Mouse (Mus musculus): ENCODE results near the gene Tnni1. TPM values are rescaled to one million over a fixed set of nuclear protein-coding genes. Genes with fewer than 3 reads are reported as not detected.
A peak's percentile ranks its signal among the peaks of the same experiment; 100 is the strongest.

Gene Tnni1
- polyA plus RNA-seq, 1 experiment from 2014 or later = 58.2 TPM

GRCm38 (mm10) chr1:135820071-135820470, 40.8 kb downstream of the Tnni1 start:
- H3K4me3 ChIP-seq (ENCODE audit: low read depth, low read length) = no peak overlapping the region
- H3K27me3 ChIP-seq (replicated peaks; ENCODE audit: control insufficient read depth, insufficient read depth, low read length) = peaks cover 62% of the 10 kb centered on the region
- 74% methylated on average over 10 of the region's 10 CpGs for WGBS
- H3K27ac ChIP-seq (ENCODE audit: low read depth, low read length) = no peak overlapping the region
- H3K4me2 ChIP-seq = no peak overlapping the region
- no peaks in the 10 kb centered on the region for H3K36me3 ChIP-seq (ENCODE audit: control insufficient read depth, insufficient read depth, low read length)
- no peaks in the 10 kb centered on the region for H3K9me3 ChIP-seq (ENCODE audit: control insufficient read depth, low read length)
- H3K9ac ChIP-seq (ENCODE audit: low read depth, low read length) = no peak overlapping the region
- peaks cover 8% of the 10 kb centered on the region; the same call in 1 of the 2 replicates for H3K4me1 ChIP-seq (replicated peaks; ENCODE audit: control insufficient read depth, insufficient read depth, low read length)
- DNase-seq (ENCODE audit: low spot score) = no peak
- ATAC-seq (replicated peaks; ENCODE audit: low FRiP score) = no peak

GRCm38 (mm10) chr1:135820736-135821364, 41.6 kb downstream of the Tnni1 start:
- H3K4me1 ChIP-seq (replicated peaks; ENCODE audit: control insufficient read depth, insufficient read depth, low read length) = peaks cover 8% of the 10 kb centered on the region; the same call in 1 of the 2 replicates
- DNase-seq (ENCODE audit: low spot score) = no peak
- 71% methylated on average over 16 of the region's 16 CpGs for WGBS
- H3K9ac ChIP-seq (ENCODE audit: low read depth, low read length) = no peak overlapping the region
- no peak overlapping the region for H3K27ac ChIP-seq (ENCODE audit: low read depth, low read length)
- no peaks in the 10 kb centered on the region for H3K36me3 ChIP-seq (ENCODE audit: control insufficient read depth, insufficient read depth, low read length)
- peaks cover 62% of the 10 kb centered on the region for H3K27me3 ChIP-seq (replicated peaks; ENCODE audit: control insufficient read depth, insufficient read depth, low read length)
- ATAC-seq (replicated peaks; ENCODE audit: low FRiP score) = no peak
- no peak overlapping the region for H3K4me3 ChIP-seq (ENCODE audit: low read depth, low read length)
- H3K4me2 ChIP-seq = no peak overlapping the region
- H3K9me3 ChIP-seq (ENCODE audit: control insufficient read depth, low read length) = no peaks in the 10 kb centered on the region

DNA sequence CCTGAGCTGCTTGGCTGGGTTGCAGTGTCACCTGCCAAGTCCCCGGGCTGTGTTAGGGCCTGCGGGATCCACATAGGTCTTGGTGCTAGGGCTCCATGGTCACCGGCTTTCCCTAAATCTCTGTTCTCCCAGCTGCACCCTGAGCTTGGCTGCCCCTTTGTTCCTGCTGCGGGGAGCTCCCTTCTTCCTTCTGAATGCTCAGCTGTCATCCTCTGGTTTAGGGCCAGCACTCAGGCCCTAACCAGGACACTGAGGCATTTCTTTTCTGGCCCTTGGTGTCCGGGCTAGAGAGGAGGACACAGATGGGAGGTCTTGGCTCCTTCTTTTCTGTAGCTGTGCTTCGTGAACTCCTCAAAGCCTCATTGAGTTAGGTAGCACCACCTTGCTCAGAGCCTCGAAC, 42.5 kb downstream of the Tnni1 start:
- no peak overlapping the region for H3K4me3 ChIP-seq (ENCODE audit: low read depth, low read length)
- no peaks in the 10 kb centered on the region for H3K9me3 ChIP-seq (ENCODE audit: control insufficient read depth, low read length)
- peaks cover 8% of the 10 kb centered on the region; the same call in 1 of the 2 replicates for H3K4me1 ChIP-seq (replicated peaks; ENCODE audit: control insufficient read depth, insufficient read depth, low read length)
- H3K4me2 ChIP-seq = no peak overlapping the region
- H3K27ac ChIP-seq (ENCODE audit: low read depth, low read length) = no peak overlapping the region
- DNase-seq (ENCODE audit: low spot score) (no peak), ATAC-seq (replicated peaks; ENCODE audit: low FRiP score) (no peak)
- no peaks in the 10 kb centered on the region for H3K36me3 ChIP-seq (ENCODE audit: control insufficient read depth, insufficient read depth, low read length)
- no peak overlapping the region for H3K9ac ChIP-seq (ENCODE audit: low read depth, low read length)
- 81% methylated on average over 7 of the region's 7 CpGs for WGBS
- peaks cover 54% of the 10 kb centered on the region for H3K27me3 ChIP-seq (replicated peaks; ENCODE audit: control insufficient read depth, insufficient read depth, low read length)

DNA sequence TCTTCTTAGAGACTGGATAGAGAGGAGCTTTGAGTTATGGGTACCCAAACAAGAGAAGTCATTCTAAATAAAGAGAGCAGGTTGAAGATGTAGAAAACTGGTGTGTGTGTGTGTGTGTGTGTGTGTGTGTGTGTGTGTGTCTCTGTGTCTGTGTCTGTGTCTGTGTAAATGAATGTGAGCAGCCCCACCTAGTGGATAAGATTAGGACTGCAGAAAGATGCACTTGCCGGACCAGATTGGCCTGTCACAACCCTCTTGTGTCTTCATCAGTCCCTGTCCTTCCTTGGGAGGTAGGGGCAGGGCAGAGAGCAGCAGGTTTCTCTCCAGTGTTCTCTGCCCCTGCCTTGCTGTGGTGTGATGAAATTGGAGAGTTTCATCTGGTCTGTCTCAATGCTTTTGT, 49.7 kb downstream of the Tnni1 start:
- 0 out of 2 replicates have a peak, but pooled peaks cover 2% of the 10 kb centered on the region for H3K27me3 ChIP-seq (replicated peaks; ENCODE audit: control insufficient read depth, insufficient read depth, low read length)
- WGBS = 21% methylated on average over 1 of the region's 1 CpGs
- H3K27ac ChIP-seq (ENCODE audit: low read depth, low read length) = no peak overlapping the region
- 0 out of 2 replicates have a peak, but pooled peaks have one; percentile 34 for ATAC-seq (replicated peaks; ENCODE audit: low FRiP score)
- no peak for DNase-seq (ENCODE audit: low spot score)
- H3K9ac ChIP-seq (ENCODE audit: low read depth, low read length) = no peak overlapping the region
- no peaks in the 10 kb centered on the region for H3K36me3 ChIP-seq (ENCODE audit: control insufficient read depth, insufficient read depth, low read length)
- no peak overlapping the region for H3K4me3 ChIP-seq (ENCODE audit: low read depth, low read length)
- H3K4me2 ChIP-seq = no peak overlapping the region
- H3K9me3 ChIP-seq (ENCODE audit: control insufficient read depth, low read length) = no peaks in the 10 kb centered on the region
- H3K4me1 ChIP-seq (replicated peaks; ENCODE audit: control insufficient read depth, insufficient read depth, low read length) = no peaks in the 10 kb centered on the region

DNA sequence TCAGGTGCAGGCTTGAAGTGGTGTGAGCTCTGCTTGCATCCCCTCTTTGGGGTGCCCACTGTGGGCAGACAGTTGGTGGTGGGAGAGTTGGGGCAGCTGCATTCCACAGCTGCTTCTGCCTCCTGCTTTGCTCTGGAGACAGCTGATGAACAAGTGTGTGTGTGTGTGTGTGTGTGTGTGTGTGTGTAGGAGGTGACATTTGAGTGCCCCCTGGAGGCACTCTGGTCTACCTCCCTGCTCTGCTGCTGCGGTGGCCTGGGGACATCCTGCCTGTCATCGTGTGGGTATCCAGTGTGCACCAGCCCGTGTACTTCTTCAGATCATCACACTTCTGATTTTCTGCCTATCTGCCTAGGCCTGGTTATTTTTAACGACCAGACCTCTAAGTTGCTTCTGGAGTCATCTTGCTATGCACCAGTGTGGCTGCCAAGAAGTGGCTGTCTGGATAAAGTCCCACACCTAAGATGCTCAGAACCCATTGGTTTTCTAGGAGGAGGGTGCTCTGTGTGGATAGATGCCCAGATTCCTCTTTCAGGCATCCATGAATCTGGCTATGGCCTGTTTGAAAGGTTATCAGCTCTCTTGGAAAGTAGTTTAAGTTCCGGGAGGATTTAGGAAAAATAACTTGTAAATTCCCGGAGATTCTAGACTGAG, 55.1 kb downstream of the Tnni1 start:
- Histone ChIP-seq H3K27ac (ENCODE audit: low read depth, low read length) (no peak overlapping the region), H3K4me3 (ENCODE audit: low read depth, low read length) (no peak overlapping the region), H3K27me3 (replicated peaks; ENCODE audit: control insufficient read depth, insufficient read depth, low read length) (no peaks in the 10 kb centered on the region), H3K36me3 (ENCODE audit: control insufficient read depth, insufficient read depth, low read length) (no peaks in the 10 kb centered on the region), H3K9ac (ENCODE audit: low read depth, low read length) (no peak overlapping the region), H3K9me3 (ENCODE audit: control insufficient read depth, low read length) (no peaks in the 10 kb centered on the region), H3K4me2 (no peak overlapping the region), H3K4me1 (replicated peaks; ENCODE audit: control insufficient read depth, insufficient read depth, low read length) (no peaks in the 10 kb centered on the region)
- 70% methylated on average over 6 of the region's 6 CpGs for WGBS
- ATAC-seq (replicated peaks; ENCODE audit: low FRiP score) (no peak), DNase-seq (ENCODE audit: low spot score) (no peak)

- H3K36me3 ChIP-seq (ENCODE audit: control insufficient read depth, insufficient read depth, low read length) = no peaks in the 10 kb centered on the region
- WGBS = 73% methylated on average over 8 of the region's 8 CpGs
- ATAC-seq (replicated peaks; ENCODE audit: low FRiP score) (no peak), DNase-seq (ENCODE audit: low spot score) (no peak)
- H3K27ac ChIP-seq (ENCODE audit: low read depth, low read length) = no peak overlapping the region
- H3K4me3 ChIP-seq (ENCODE audit: low read depth, low read length) = no peak overlapping the region
- no peak overlapping the region for H3K9ac ChIP-seq (ENCODE audit: low read depth, low read length)
- H3K4me2 ChIP-seq = no peak overlapping the region
- no peaks in the 10 kb centered on the region for H3K4me1 ChIP-seq (replicated peaks; ENCODE audit: control insufficient read depth, insufficient read depth, low read length)
- H3K9me3 ChIP-seq (ENCODE audit: control insufficient read depth, low read length) = no peaks in the 10 kb centered on the region
- no peaks in the 10 kb centered on the region for H3K27me3 ChIP-seq (replicated peaks; ENCODE audit: control insufficient read depth, insufficient read depth, low read length)
Measured at GRCm38 (mm10) chr1:135834983-135835382, 55.7 kb downstream of the Tnni1 start.

- no peak for DNase-seq (ENCODE audit: low spot score)
- 43% methylated on average over 9 of the region's 9 CpGs for WGBS
- Histone ChIP-seq H3K27ac (ENCODE audit: low read depth, low read length) (no peak within 1 kb of the TSS), H3K9ac (ENCODE audit: low read depth, low read length) (no peak within 1 kb of the TSS), H3K27me3 (replicated peaks; ENCODE audit: control insufficient read depth, insufficient read depth, low read length) (0 out of 2 replicates have a peak, but pooled peaks cover under 1% of the 10 kb centered on the region), H3K9me3 (ENCODE audit: control insufficient read depth, low read length) (no peaks in the 10 kb centered on the region), H3K4me1 (replicated peaks; ENCODE audit: control insufficient read depth, insufficient read depth, low read length) (no peaks in the 10 kb centered on the region), H3K36me3 (ENCODE audit: control insufficient read depth, insufficient read depth, low read length) (no peaks in the 10 kb centered on the region), H3K4me3 (ENCODE audit: low read depth, low read length) (no peak within 1 kb of the TSS), H3K4me2 (no peak within 1 kb of the TSS)
- no peak for ATAC-seq (replicated peaks; ENCODE audit: low FRiP score)
Measured at GRCm38 (mm10) chr1:135835716-135836483, 56.7 kb downstream of the Tnni1 start, which contains the start of gene Tnnt2. TSS of gene Tnnt2 (plus strand) at chr1:135836354.

DNA sequence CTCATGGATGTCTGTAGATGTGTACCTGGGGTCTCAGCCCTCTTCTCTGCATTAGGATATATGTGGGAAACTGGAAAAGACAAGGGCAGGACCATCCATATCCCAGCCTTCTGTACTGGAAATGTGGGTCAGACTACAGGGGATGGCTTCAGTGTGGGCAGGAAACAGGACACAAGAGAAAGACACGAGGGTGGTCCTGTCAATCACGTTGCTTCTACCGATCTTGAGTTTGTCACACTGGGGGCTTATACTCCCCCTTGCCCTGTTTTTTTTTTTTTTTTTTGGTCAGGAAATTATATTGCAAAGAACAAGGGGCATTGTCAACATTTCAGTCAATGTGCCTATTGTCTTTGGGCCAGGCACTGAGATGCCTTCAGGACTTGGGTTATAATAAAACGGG, 59.4 kb downstream of the Tnni1 start:
- Histone ChIP-seq H3K36me3 (ENCODE audit: control insufficient read depth, insufficient read depth, low read length) (no peaks in the 10 kb centered on the region), H3K9ac (ENCODE audit: low read depth, low read length) (no peak overlapping the region), H3K27me3 (replicated peaks; ENCODE audit: control insufficient read depth, insufficient read depth, low read length) (0 out of 2 replicates have a peak, but pooled peaks cover 2% of the 10 kb centered on the region), H3K27ac (ENCODE audit: low read depth, low read length) (no peak overlapping the region), H3K4me3 (ENCODE audit: low read depth, low read length) (no peak overlapping the region), H3K4me1 (replicated peaks; ENCODE audit: control insufficient read depth, insufficient read depth, low read length) (no peaks in the 10 kb centered on the region), H3K4me2 (no peak overlapping the region), H3K9me3 (ENCODE audit: control insufficient read depth, low read length) (no peaks in the 10 kb centered on the region)
- WGBS = 63% methylated on average over 4 of the region's 4 CpGs
- ATAC-seq (replicated peaks; ENCODE audit: low FRiP score) (no peak), DNase-seq (ENCODE audit: low spot score) (no peak)

All from liver, embryonic 11.5 days (tissue).